Mouse (Mus musculus): ENCODE results near the gene Ugt1a6b. TPM values are rescaled to one million over a fixed set of nuclear protein-coding genes. Genes with fewer than 3 reads are reported as not detected.
A peak's percentile ranks its signal among the peaks of the same experiment; 100 is the strongest.

The Ugt1a6b gene
- polyA plus RNA-seq, 1 experiment from 2014 or later = 0.11 TPM

- Histone ChIP-seq H3K4me1 (ENCODE audit: control insufficient read depth, insufficient read depth, low read length) (peaks cover 2% of the 10 kb centered on the region; the same call in 1 of the 2 replicates), H3K27ac (ENCODE audit: low read length) (no peak within 1 kb of the TSS), H3K4me2 (ENCODE audit: low read depth, low read length) (no peak within 1 kb of the TSS), H3K4me3 (ENCODE audit: low read length) (no peak within 1 kb of the TSS), H3K27me3 (ENCODE audit: control insufficient read depth, insufficient read depth, low read length) (no peaks in the 10 kb centered on the region), H3K9me3 (replicated peaks; ENCODE audit: control insufficient read depth, low read length) (peaks cover 2% of the 10 kb centered on the region; the same call in 1 of the 2 replicates), H3K9ac (ENCODE audit: low read length) (no peak within 1 kb of the TSS), H3K36me3 (ENCODE audit: control insufficient read depth, insufficient read depth) (no peaks in the 10 kb centered on the region)
- ATAC-seq (replicated peaks; ENCODE audit: extremely low read depth, insufficient read depth, low FRiP score) = no peak
- WGBS = 73% methylated on average over 7 of the region's 7 CpGs
These were observed 97.4 kb downstream of the Ugt1a6b start, which contains the start of gene Ugt1a2 for GRCm38 (mm10) chr1:88200456-88200855. TSS of gene Ugt1a2 (plus strand) at chr1:88200601.

GRCm38 (mm10) chr1:88205294-88205922, 102.4 kb downstream of the Ugt1a6b start, which contains the start of gene Dnajb3:
TSS of gene Dnajb3 (minus strand) at chr1:88205782.
- Histone ChIP-seq H3K4me2 (ENCODE audit: low read depth, low read length) (peak within 1 kb of the TSS; percentile 78), H3K4me3 (ENCODE audit: low read length) (peak within 1 kb of the TSS; percentile 57), H3K27me3 (ENCODE audit: control insufficient read depth, insufficient read depth, low read length) (no peaks in the 10 kb centered on the region), H3K27ac (ENCODE audit: low read length) (no peak within 1 kb of the TSS), H3K4me1 (ENCODE audit: control insufficient read depth, insufficient read depth, low read length) (peaks cover 2% of the 10 kb centered on the region; the same call in 1 of the 2 replicates), H3K9me3 (replicated peaks; ENCODE audit: control insufficient read depth, low read length) (peaks cover 2% of the 10 kb centered on the region; the same call in 1 of the 2 replicates), H3K36me3 (ENCODE audit: control insufficient read depth, insufficient read depth) (no peaks in the 10 kb centered on the region), H3K9ac (ENCODE audit: low read length) (peak within 1 kb of the TSS; percentile 80)
- peak; percentile 99 for ATAC-seq (replicated peaks; ENCODE audit: extremely low read depth, insufficient read depth, low FRiP score)
- WGBS = 4% methylated on average over 62 of the region's 62 CpGs

DNA sequence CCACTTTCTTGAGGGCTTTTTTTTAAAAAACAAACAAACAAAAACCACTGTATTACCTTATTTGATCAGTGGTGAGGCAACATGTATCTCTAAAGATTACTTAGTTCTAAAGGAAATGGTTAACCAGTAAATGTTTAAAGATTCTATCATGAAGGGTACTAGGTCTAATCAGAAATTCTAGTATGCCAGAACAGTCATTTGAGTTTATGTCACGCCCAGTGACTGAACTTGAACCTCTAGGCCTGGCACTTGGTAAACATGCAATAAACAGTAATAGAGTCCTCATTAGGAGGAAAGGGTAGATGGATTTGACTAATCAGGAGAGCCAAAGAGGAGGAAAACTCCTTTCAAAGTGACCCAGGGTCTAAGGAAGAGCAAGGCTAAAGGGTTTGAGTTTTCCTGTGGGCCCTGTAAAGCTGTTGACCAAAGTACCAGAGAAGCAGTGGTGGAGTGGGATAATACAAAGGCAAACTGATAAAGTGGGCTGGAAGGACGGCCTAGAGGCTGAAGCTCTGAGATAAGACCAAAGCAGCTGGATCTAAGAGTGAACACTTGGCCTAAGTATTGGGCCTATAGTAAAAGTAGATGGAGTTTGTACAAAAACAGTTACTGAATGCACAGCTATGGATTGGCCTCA, 103.9 kb downstream of the Ugt1a6b start:
- H3K4me2 ChIP-seq (ENCODE audit: low read depth, low read length) = no peak overlapping the region
- no peaks in the 10 kb centered on the region for H3K27me3 ChIP-seq (ENCODE audit: control insufficient read depth, insufficient read depth, low read length)
- H3K9me3 ChIP-seq (replicated peaks; ENCODE audit: control insufficient read depth, low read length) = peaks cover 10% of the 10 kb centered on the region
- no peak overlapping the region for H3K9ac ChIP-seq (ENCODE audit: low read length)
- H3K36me3 ChIP-seq (ENCODE audit: control insufficient read depth, insufficient read depth) = no peaks in the 10 kb centered on the region
- ATAC-seq (replicated peaks; ENCODE audit: extremely low read depth, insufficient read depth, low FRiP score) = no peak
- 50% methylated on average over 2 of the region's 2 CpGs for WGBS
- H3K27ac ChIP-seq (ENCODE audit: low read length) = no peak overlapping the region
- H3K4me3 ChIP-seq (ENCODE audit: low read length) = no peak overlapping the region
- H3K4me1 ChIP-seq (ENCODE audit: control insufficient read depth, insufficient read depth, low read length) = peaks cover 2% of the 10 kb centered on the region; the same call in 1 of the 2 replicates

- H3K9ac ChIP-seq (ENCODE audit: low read length) = no peak within 1 kb of the TSS
- H3K4me2 ChIP-seq (ENCODE audit: low read depth, low read length) = no peak within 1 kb of the TSS
- ATAC-seq (replicated peaks; ENCODE audit: extremely low read depth, insufficient read depth, low FRiP score) = no peak
- no peaks in the 10 kb centered on the region for H3K27me3 ChIP-seq (ENCODE audit: control insufficient read depth, insufficient read depth, low read length)
- H3K9me3 ChIP-seq (replicated peaks; ENCODE audit: control insufficient read depth, low read length) = peaks cover 50% of the 10 kb centered on the region
- no peaks in the 10 kb centered on the region for H3K4me1 ChIP-seq (ENCODE audit: control insufficient read depth, insufficient read depth, low read length)
- H3K4me3 ChIP-seq (ENCODE audit: low read length) = no peak within 1 kb of the TSS
- no peak within 1 kb of the TSS for H3K27ac ChIP-seq (ENCODE audit: low read length)
- H3K36me3 ChIP-seq (ENCODE audit: control insufficient read depth, insufficient read depth) = no peaks in the 10 kb centered on the region
- 61% methylated on average over 8 of the region's 8 CpGs for WGBS
These were observed 108.8 kb downstream of the Ugt1a6b start, which contains the start of gene Ugt1a1 for GRCm38 (mm10) chr1:88211812-88212211. TSS of gene Ugt1a1 (plus strand) at chr1:88211959.

DNA sequence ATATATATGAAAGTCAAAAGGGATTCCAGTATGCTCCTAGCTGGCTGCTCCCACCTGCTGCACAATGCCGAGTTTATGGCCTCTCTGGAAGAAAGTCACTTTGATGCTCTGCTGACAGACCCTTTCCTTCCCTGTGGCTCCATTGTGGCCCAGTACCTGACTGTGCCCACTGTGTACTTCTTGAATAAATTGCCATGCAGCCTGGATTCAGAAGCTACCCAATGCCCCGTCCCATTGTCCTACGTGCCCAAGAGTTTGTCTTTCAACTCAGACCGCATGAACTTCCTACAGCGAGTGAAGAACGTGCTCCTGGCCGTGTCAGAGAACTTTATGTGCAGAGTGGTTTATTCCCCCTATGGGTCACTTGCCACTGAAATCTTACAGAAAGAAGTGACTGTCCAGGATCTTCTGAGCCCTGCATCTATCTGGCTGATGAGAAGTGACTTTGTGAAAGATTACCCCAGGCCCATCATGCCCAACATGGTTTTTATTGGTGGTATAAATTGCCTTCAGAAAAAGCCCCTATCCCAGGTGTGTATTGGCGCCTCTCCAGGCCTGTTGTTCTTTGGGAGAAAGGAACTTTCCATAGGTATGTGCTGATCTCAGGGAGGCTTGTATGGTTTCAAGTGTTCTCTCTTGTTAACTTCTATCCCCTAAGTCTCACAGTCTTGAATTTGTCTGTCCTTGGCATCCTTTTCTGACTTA, 109.4 kb downstream of the Ugt1a6b start:
- Histone ChIP-seq H3K9ac (ENCODE audit: low read length) (no peak overlapping the region), H3K4me3 (ENCODE audit: low read length) (no peak overlapping the region), H3K9me3 (replicated peaks; ENCODE audit: control insufficient read depth, low read length) (peaks cover 57% of the 10 kb centered on the region), H3K27me3 (ENCODE audit: control insufficient read depth, insufficient read depth, low read length) (no peaks in the 10 kb centered on the region), H3K4me1 (ENCODE audit: control insufficient read depth, insufficient read depth, low read length) (no peaks in the 10 kb centered on the region), H3K4me2 (ENCODE audit: low read depth, low read length) (no peak overlapping the region), H3K27ac (ENCODE audit: low read length) (no peak overlapping the region), H3K36me3 (ENCODE audit: control insufficient read depth, insufficient read depth) (no peaks in the 10 kb centered on the region)
- WGBS = 55% methylated on average over 8 of the region's 8 CpGs
- peak; percentile 5; the same call in 1 of the 2 replicates for ATAC-seq (replicated peaks; ENCODE audit: extremely low read depth, insufficient read depth, low FRiP score)

- Histone ChIP-seq H3K27me3 (ENCODE audit: control insufficient read depth, insufficient read depth, low read length) (no peaks in the 10 kb centered on the region), H3K4me3 (ENCODE audit: low read length) (no peak overlapping the region), H3K4me1 (ENCODE audit: control insufficient read depth, insufficient read depth, low read length) (no peaks in the 10 kb centered on the region), H3K27ac (ENCODE audit: low read length) (no peak overlapping the region), H3K4me2 (ENCODE audit: low read depth, low read length) (no peak overlapping the region), H3K36me3 (ENCODE audit: control insufficient read depth, insufficient read depth) (no peaks in the 10 kb centered on the region), H3K9me3 (replicated peaks; ENCODE audit: control insufficient read depth, low read length) (peaks cover 59% of the 10 kb centered on the region), H3K9ac (ENCODE audit: low read length) (no peak overlapping the region)
- WGBS = 68% methylated on average over 1 of the region's 1 CpGs
- ATAC-seq (replicated peaks; ENCODE audit: extremely low read depth, insufficient read depth, low FRiP score) = no peak
These were observed 110.0 kb downstream of the Ugt1a6b start for GRCm38 (mm10) chr1:88213061-88213460.

GRCm38 (mm10) chr1:88213766-88214461, 110.9 kb downstream of the Ugt1a6b start:
- no peak overlapping the region for H3K27ac ChIP-seq (ENCODE audit: low read length)
- no peaks in the 10 kb centered on the region for H3K27me3 ChIP-seq (ENCODE audit: control insufficient read depth, insufficient read depth, low read length)
- H3K36me3 ChIP-seq (ENCODE audit: control insufficient read depth, insufficient read depth) = no peaks in the 10 kb centered on the region
- no peaks in the 10 kb centered on the region for H3K4me1 ChIP-seq (ENCODE audit: control insufficient read depth, insufficient read depth, low read length)
- peak; percentile 6; the same call in 1 of the 2 replicates for ATAC-seq (replicated peaks; ENCODE audit: extremely low read depth, insufficient read depth, low FRiP score)
- H3K9ac ChIP-seq (ENCODE audit: low read length) = no peak overlapping the region
- WGBS = 67% methylated on average over 2 of the region's 2 CpGs
- H3K4me2 ChIP-seq (ENCODE audit: low read depth, low read length) = no peak overlapping the region
- no peak overlapping the region for H3K4me3 ChIP-seq (ENCODE audit: low read length)
- peaks cover 59% of the 10 kb centered on the region for H3K9me3 ChIP-seq (replicated peaks; ENCODE audit: control insufficient read depth, low read length)

DNA sequence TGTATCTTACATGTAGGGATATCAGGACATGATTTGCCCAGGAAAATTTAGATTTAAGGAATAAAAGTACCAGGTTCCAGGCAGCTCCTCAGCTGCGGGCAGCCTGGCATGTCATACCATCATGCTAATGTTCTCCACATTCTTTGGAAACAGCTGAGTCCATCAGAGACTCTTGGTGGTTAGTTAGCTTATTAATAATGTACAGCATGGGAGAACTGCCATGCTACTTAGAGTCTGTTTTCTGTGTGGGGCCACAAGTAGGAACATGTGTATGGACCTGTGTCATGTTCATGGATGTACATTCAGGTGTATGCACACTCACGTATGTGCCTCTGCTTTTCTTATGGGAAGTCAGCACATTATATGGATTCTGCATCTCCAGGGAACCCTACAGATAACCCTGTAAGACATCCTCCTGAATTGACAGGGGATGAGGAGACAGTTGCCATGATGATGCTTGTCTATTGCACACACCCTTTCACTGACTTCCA, 111.5 kb downstream of the Ugt1a6b start:
- Histone ChIP-seq H3K4me3 (ENCODE audit: low read length) (no peak overlapping the region), H3K4me1 (ENCODE audit: control insufficient read depth, insufficient read depth, low read length) (no peaks in the 10 kb centered on the region), H3K9me3 (replicated peaks; ENCODE audit: control insufficient read depth, low read length) (peaks cover 59% of the 10 kb centered on the region), H3K9ac (ENCODE audit: low read length) (no peak overlapping the region), H3K36me3 (ENCODE audit: control insufficient read depth, insufficient read depth) (no peaks in the 10 kb centered on the region), H3K27me3 (ENCODE audit: control insufficient read depth, insufficient read depth, low read length) (no peaks in the 10 kb centered on the region), H3K4me2 (ENCODE audit: low read depth, low read length) (no peak overlapping the region), H3K27ac (ENCODE audit: low read length) (no peak overlapping the region)
- WGBS = 65% methylated on average over 2 of the region's 2 CpGs
- no peak for ATAC-seq (replicated peaks; ENCODE audit: extremely low read depth, insufficient read depth, low FRiP score)

Measured in heart, embryonic 16.5 days (tissue).